Mouse (Mus musculus): ENCODE results near the gene Pla2g6.

Gene Pla2g6

DNA sequence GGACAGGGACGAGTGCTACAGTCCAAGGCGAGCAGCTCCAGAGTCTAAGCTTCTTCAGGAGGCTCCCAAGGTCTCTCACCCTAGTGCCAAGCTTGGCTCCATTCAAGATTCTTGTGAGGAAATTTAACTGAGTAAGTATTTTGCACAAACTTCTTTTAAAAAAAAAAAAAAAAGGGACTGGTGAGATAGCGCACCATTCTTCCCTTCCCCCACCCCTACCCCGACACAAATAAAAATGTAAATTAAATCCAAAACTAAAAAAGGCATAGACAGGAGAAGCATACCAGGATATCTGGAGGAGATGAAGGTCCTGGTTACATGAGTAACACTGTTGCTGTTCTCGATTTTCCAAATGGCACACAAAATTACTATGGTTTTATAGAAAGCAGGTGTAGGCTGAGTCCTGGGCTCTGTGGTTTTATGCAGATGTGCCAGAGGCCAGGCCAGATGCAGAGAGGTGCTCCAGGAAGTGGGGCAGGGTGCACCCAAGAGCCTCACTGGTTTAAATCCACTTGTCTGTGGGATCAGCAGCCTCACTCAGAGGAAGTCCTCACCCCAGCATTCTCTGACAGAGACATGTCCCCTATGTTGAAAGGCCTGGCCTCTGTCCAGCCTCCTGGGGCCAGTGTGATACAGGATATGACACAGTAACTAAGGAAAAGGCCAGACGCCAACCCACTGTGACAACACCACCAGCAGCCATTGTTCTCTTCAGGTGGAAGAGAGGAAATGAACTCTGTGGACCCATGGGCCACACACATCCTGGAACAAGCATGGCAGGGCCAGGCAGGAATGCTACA, 5.0 kb downstream of the Pla2g6 start:
- peak; percentile 35 for DNase-seq (ENCODE audit: low read depth, low spot score)

DNA sequence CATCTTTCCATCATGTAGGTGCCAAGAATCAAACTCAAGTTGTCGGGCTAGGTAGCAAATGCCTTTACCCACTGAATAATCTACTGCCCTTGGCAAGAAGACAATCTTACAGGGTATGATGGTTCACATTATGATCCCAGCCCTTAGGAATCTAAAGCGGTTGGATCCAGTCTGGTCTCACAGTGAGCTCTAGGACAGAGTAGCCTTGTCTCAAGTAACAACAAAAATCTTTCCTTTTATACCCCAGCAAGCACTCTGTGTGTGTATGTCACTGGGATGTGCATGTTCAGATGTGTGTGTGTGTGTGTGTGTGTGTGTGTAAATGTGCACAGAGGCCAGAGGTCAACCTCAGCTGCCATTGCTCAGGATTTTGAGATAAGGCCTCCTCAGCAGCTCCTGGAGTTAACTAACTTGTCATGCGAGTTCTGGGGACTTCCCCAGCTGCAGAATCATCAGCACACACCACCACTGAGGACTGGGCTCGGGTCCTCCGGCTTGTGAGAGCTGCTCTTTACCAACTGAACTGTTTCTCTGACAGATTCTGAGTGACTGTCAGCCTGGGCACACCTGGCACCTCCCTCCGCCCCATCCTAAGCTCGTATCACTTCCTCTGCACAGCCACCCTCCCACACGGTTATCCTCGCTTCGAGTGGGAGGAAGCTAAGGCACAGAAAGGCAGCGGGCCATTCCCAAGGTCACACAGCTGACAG, 5.8 kb downstream of the Pla2g6 start:
- DNase-seq (ENCODE audit: low read depth, low spot score), result no peak

DNA sequence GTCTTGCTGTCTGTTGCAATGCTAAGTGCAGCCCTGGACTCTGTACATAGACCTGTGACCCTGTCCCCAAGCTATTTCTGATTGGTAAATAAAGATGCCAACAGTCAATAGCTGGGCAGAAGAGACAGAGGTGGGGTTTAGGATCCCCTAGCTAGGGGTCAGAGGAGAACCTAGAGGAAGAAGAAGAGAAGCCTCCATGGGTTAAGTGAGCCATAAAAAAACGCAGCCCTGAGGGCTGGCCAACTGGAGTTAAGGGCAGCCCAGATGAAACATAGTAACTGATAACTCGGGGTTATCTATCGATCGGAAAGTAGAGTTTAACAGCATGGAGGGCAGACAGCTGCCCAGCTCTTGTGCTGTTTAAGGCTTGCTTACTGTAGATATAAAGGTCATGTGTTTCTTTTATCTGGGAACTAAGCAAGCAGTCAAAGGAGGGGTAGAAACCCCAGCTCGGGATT, 6.4 kb downstream of the Pla2g6 start:
- DNase-seq (ENCODE audit: low read depth, low spot score), result no peak

DNA sequence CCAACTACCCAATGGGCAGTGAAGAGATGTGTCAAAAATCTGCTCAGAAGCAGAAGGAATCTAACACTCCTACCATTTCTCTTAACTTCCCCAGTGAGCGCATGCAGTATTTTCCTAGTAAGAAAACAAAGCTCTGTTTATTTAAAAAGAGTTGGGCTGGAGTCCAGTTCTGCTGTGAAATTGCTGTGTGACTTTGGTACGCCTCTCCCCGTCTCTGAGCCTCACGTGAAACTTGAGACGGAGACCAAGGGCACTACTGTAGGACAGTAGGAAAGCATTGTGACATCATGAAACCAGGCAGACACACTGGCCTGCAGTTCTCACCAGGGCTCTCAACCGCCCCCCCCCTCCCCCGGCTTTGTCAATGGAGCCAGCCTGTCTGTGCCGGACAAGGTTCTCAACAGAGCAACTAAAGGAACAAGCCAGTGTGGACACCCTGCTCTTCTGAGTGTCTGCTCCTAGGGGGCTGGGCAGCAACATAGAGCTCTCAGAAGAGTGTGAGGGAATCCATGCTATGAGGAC, 14.3 kb downstream of the Pla2g6 start:
- DNase-seq (ENCODE audit: low read depth, low spot score), result peak; percentile 23

DNA sequence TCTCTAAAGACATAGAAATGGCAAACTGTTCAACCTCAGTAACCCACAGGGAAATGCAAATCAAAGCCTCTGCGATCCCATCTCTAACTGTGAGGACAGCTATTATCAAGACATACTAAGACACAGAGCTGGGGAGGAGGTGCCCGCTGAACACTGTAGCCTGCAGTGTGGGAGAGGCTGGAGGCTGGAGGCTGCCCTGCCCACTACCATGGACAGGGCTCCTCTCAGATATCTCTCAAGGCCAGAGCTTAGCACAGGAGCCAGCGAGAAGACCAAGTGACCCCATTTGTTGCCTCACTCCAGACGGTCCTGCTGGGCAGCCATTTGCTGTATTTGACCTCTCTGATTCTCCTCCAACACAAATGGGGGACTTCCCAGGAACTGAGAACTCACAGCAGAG, 20.3 kb downstream of the Pla2g6 start:
- no peak for DNase-seq (ENCODE audit: low read depth, low spot score)

DNA sequence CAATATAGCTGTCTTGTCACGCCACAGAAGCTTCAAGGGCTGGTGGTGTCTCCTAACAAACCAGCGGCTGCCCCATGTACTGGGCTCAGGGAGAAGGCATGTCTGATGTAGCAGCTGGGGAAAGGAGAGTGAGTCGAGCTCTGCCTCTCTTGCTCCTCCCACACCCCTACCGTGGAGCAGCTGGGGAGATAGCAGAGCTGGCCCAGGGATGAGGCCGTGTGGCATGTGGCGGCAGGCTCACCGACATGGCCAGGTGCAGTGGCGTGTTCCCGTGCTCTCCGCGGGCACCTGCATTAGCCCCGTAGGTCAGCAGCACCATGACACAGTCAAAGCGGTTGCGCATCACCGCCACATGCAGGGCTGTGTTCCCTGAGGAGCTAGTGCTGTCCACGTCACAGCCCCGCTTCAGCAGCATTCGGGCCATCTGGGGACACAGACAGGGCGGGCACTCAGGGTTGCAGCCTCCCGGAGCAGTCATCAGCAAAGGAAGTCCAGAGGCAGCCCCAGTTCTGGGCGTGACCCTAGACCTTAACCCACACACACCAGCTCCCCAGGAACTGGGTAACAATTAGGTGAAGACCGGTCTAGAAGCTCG, 22.1 kb downstream of the Pla2g6 start:
- DNase-seq (ENCODE audit: low read depth, low spot score), result no peak

DNA sequence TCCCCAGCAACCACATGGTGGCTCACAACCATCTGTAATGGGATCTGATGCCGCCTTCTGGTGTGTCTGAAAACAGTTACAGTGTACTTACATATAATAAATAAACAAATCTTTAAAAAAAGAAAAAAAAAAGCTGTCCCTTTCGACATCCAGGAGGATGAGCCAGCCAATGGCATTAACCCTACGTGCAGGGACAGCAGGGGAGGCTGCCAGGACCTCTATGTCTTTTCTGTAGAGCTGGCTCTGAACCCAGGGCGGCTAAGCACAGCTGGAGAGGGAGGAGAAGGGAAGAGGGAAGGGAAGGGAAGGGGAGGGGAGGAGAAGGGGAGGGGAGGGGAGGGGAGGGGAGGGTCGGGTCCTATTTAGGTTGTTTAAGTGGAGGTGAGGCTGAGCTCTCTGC, 23.4 kb downstream of the Pla2g6 start:
- no peak for DNase-seq (ENCODE audit: low read depth, low spot score)

DNA sequence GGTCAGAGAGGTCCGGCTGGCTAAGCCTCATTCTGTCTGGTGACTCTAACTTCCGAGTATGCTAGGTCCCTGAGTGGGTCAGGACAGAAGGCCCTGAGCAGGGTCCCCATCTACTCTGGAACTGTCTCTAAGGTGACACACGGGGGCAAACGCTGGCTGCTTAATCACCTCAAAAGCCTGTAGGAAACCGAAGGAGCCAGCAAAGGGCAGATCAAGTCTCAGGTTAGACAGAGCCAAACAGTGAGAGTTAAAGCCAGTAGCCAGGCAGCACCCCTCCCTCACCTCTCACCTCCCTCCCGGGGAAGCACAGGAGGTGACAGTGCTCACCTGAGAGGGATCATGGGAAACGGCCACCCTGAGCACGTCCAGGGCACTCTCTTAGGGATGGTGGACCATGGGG, 24.5 kb downstream of the Pla2g6 start:
- DNase-seq (ENCODE audit: low read depth, low spot score), result no peak

DNA sequence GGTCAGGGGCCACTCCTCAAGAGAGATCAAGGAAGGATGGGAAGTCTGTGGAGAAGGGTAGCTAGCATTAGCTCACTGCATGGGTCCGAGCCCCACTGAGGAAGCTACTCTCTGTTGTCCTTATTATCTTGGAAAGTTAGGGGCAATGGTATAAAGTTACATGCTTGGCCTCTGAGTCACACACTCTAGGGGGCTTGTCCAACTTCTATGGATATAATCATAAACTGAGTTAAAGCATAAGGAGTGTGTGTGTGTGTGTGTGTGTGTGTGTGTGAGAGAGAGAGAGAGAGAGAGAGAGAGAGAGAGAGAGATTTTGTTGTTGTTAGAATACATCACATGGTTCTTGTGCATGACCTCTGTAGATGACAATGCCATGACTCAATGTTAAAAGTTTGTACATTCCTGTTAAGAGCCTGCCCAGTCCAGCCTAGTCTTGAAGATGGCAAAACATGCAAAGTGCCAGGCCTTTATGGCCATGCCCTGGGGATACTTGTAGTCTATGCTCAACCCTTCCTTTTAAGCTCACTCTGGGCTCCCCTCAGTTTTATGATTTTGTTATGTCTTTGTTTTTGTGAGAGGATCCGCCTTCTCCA, 28.5 kb downstream of the Pla2g6 start:
- DNase-seq (ENCODE audit: low read depth, low spot score), result no peak

DNA sequence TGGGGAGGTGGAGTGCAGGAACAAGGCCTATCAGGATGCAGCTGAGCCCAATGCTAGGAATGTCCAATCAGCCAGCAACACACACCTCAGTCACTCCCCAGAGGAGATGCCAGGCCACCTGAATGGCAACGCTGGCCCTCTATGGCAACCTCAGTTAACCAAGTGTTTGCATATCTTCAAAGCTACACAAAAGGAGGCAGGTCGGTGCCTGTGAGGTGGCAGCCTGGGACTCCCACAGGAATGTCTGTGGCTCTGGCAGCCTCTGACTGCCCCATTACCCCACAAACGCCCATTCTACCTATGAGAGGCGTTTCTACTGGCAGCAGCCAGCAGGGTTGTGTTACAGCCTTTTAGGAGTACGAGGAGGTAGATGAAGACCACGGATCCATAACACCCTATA, 29.6 kb downstream of the Pla2g6 start:
- no peak for DNase-seq (ENCODE audit: low read depth, low spot score)

DNA sequence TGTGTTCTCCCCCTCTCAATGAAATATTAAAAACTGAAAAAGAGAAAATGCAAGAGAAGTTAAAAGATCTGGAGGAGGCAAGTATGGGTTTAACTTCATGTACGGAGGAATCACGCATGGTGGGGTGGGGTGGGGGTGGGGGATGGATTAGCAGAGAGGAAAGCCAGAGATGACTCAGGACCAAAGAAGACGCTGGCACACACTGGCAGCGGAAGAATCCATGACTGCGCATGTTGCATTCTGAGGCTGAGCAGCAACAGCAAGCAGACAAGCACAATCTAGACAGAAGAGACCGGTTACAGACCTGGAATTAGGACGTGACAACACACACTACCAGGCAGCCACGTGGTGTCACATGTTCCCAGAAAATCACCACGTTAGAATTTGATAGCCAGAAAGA, 35.4 kb downstream of the Pla2g6 start:
- peak; percentile 64 for DNase-seq (ENCODE audit: low read depth, low spot score)

DNA sequence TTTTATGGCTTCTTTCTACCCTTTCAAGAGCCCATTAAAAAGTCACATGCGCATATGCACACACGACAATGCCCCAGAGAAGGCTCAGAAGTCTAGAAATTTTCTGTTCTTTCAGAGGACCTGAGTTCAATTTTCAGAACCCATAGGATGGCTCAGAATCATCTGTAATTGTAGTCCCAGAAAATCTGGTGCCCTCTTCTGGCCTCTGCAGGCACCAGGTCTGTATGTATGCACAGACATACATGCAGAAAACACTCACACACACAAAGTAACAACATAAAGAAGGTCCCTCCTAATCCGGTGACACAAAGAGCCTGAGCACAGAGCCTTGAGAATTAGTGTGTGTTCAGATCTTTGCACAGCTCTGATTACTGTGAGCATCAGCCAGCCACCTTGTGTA, 37.9 kb downstream of the Pla2g6 start:
- peak; percentile 17 for DNase-seq (ENCODE audit: low read depth, low spot score)

DNA sequence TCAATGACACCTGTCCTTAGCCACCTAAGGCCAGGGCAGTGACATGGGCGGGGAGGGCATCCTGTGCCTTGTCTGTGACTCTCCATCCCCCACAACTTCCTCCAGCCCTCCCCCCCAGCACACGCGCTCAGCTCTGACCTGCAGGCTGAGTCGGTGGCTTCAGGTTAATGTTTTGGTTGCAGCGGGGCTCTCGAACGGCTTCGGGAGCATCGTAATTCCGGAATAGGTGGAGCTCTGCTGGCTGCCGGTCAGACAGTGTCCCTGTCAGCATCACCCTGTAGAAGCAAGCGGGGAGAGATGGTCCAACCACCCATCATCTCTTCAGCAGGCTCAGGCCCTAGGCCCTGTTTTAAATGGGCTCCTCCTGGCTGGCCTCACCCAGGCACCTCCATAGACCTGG, 38.7 kb downstream of the Pla2g6 start:
- DNase-seq (ENCODE audit: low read depth, low spot score), result no peak

DNA sequence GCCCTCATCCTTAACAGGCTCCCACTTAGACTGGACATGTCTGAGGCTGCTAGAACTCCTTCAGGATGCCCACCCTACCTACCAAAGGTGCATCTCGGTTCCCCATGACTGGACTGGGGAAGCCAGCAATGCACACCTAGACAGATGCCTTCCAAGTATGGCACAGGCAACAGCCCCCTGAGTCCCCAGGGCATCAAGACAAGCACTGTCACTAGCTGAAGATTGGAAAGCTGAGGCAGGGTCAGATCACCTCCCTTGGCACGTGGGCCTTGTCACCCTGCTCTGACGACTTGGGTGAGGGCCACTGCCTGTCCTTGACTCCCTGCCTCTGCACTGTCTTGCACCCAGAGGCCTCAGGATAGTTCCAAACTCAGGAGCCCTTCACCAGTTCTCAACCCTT, 39.8 kb downstream of the Pla2g6 start:
- DNase-seq (ENCODE audit: low read depth, low spot score), result no peak

DNA sequence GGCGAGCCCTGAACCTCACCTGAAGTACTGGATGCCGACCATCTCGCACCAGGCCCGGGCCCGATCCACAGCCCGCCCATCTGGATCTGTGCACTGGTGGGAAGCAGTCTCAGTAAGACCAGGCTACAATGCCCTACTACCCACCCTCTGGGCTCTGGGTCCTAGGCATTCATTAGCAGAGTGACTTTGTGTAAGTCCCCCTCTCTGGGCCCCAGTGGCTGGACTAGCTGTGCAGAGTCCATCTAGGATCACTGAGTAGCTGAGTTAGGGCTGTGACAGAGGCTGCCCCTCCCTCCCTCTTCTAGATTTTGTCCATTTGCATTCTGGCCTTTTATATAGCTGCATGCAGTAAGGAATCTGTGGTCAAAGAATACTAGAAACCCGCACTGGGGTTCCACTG, 41.1 kb downstream of the Pla2g6 start:
- no peak for DNase-seq (ENCODE audit: low read depth, low spot score)

DNA sequence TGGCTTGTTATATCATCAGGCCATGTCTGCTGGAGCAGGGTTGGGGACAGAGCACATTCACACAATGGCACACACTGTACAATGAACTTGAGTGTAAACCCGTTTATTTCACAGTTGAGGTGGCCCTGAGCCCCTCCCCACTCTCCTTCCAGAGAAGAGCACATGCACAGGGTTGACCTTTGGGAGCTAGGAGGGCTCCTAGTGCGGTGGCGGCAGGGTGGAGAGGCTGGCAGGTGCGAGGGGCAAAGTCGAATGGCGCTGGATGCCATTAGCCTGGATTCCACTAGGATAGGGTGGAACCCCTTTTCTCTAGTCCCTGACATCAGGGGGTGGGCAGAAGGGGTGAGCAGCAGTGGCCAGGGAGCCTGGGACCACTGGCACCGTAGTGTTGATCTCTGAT, 42.0 kb downstream of the Pla2g6 start:
- no peak for DNase-seq (ENCODE audit: low read depth, low spot score)

DNA sequence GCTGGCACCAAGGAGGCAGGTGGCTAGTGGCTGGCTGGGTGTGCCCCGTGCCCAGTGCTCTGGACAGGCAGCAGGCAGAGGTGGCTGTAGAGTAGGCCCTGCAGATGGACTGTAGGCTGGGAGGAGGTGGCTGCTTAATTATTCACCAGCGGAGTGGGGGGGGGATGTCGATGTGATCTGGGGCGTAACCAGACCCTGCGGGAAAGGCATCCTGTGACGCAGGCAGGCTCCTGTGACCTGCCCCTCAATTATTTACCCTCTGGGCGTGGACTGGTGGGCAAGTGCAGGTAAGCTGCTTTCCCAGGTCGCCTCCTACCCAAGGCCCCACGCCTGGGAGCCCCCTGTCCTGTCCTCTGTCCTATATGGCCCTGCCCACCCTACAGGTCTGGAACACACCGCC, 42.8 kb downstream of the Pla2g6 start, which contains the start of gene Baiap2l2:
TSS of gene Baiap2l2 (minus strand) at position 139 of the 400 bp plus-strand sequence.
- DNase-seq (ENCODE audit: low read depth, low spot score), result no peak

DNA sequence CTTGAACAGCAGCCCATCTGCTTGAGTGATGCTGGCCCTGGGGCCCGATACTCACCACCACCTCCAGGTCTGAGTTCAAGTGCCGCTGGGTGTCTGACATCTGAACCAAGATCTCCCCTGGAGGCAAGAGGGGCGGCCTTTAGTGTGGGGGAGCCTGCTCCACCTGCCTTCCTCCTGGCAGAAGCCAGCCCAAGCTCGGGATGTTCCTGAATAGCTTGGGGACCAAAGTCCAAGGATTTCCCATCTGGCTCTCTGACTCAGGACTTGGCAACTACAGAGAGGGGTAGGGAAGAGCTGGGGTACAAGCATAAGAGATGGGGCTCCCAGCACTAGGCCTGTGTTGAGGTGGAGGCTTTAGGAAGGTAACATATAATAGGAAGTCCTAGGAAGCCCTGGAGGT, 44.8 kb downstream of the Pla2g6 start:
- DNase-seq (ENCODE audit: low read depth, low spot score), result no peak

DNA sequence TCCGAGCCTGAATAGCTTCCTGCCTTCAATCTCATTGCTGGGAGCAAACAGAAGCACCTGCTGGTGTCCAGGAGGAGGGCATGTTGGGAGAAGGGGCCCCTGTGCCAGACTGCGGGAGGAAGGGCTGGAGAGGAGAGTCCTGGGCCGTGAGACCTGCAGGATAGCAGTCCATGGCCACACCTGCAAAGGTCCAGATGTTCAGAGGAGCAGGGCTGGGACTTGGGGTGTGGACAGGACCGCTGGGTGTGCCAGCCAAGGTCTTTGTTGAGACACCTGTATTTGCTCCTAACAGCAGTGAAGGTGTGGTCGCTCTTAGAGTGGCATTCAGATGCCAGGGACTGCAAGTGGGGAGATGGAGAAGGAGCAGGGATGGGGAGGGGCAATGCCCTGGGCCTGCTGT, 45.8 kb downstream of the Pla2g6 start:
- no peak for DNase-seq (ENCODE audit: low read depth, low spot score)

DNA sequence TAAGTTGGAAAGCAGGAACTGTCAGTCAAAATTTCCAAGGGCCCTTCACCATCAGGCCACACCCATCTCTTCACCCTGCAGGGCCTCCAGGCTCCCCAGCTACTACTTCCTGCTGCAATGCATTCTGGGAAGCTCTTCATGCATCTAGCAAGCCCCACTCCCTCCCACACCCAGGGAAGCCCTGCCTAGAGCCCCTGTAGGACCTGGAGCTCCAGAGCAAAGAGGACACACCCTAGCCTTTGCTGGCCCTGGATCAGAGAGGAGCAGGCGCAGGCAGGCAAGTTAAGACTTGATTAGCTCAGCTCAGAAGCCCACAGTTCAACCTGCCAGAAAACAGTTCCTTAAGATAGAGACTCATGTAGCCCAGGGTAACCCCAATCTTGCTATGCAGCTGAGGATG, 46.8 kb downstream of the Pla2g6 start:
- DNase-seq (ENCODE audit: low read depth, low spot score), result no peak

DNA sequence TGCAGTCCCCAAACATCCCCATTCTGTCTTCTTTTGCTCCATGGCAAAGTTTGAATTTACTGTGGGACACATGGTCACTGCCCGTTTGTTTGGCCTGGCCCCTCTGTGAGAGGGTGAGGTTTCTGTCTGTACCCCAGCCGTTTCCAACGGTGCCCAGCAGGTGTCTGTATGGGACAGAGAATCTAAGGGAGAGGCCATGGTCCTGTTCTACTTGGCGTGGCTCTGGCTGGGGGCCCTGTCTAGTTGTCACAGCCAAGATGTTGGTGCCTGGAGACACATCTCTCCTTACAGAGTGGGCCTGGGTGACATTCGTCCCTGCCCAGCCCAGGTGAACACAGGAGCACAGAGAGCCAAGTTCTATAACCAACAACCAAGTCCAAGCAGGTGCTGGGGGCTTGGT, 47.3 kb downstream of the Pla2g6 start:
- no peak for DNase-seq (ENCODE audit: low read depth, low spot score)

DNA sequence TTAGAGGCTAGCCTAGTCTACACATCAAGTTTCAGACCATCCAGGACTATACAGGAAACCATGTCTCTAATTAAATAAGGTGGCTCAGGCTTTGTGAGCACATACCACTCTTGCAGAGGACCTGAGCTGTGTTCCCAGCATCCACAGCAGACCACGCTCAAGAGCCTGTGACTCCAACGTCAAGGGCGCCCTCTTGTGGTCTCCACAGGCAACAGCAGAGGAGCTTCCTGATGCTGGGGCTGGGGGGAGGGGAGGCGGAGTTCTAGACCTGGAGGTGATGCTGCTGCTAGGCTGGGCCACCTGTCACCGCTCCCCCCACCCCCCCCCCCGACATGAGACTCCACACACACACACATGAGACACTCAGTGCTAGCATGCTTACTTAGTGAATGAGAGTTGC, 48.0 kb downstream of the Pla2g6 start:
- peak; percentile 7 for DNase-seq (ENCODE audit: low read depth, low spot score)
